Mouse (Mus musculus) lung, embryonic 16.5 days (tissue): ENCODE results near the gene Ntm. TPM values are rescaled to one million over a fixed set of nuclear protein-coding genes. Genes with fewer than 3 reads are reported as not detected.

Experiments used
- ATAC-seq: fragments of 200-750 bp; cut with Nextera tagmentation; 2 replicates; pipeline ENCODE4 v1.8.0; 2017; ENCODE audit warnings: low read depth, mild to moderate bottlenecking, moderate library complexity
- H3K27ac ChIP-seq: fragments of 300-500 bp; sonication (generic); 2 replicates; pipeline ENCODE4 v1.5.1; 2014; ENCODE audit warnings: mild to moderate bottlenecking, control low read depth, low read length
- H3K27me3 ChIP-seq: fragments of 300-500 bp; sonication (generic); 2 replicates; pipeline ENCODE4 v1.6.1; 2014; ENCODE audit warnings: low read depth, low read length, mixed read lengths; ENCODE audit not compliant: control insufficient read depth, insufficient read depth
- H3K36me3 ChIP-seq: fragments of 300-500 bp; sonication (generic); 2 replicates; pipeline ENCODE4 v1.6.1; 2014; ENCODE audit warnings: low read length; ENCODE audit not compliant: control insufficient read depth, insufficient read depth
- H3K4me1 ChIP-seq: fragments of 300-500 bp; sonication (generic); replicated peaks from 2 replicates; pipeline ENCODE4 v1.6.1; 2014; ENCODE audit warnings: low read length, mixed read lengths; ENCODE audit not compliant: control insufficient read depth, insufficient read depth
- H3K4me2 ChIP-seq: fragments of 300-500 bp; sonication (generic); 2 replicates; pipeline ENCODE4 v1.6.1; 2014; ENCODE audit warnings: low read depth, low read length, control low read depth
- H3K4me3 ChIP-seq: fragments of 300-500 bp; sonication (generic); 2 replicates; pipeline ENCODE4 v1.5.1; 2014; ENCODE audit warnings: mild to moderate bottlenecking, low read length, control low read depth
- H3K9ac ChIP-seq: fragments of 300-500 bp; sonication (generic); 2 replicates; pipeline ENCODE4 v1.6.1; 2014; ENCODE audit warnings: low read length, control low read depth
- H3K9me3 ChIP-seq: fragments of 300-500 bp; sonication (generic); 2 replicates; pipeline ENCODE4 v1.6.1; 2016; ENCODE audit warnings: low read length; ENCODE audit not compliant: control insufficient read depth
- WGBS: fragments of 180-500 bp; shearing (Covaris S2); extraction: QIAGEN DNeasy Blood & Tissue Kit; methylation state at CpG from one replicate; pipeline ENCODE4 v1.1.7; 2014; 5-methylcytosine and 5-hydroxymethylcytosine counted together
- polyA plus RNA-seq: library from polyadenylated mRNA; unstranded; fragments of >200 nt; fragmentation: Nextera tagmentation; extraction: Ambion mirVana; gene quantifications from 2 replicates; pipeline ENCODE4 v1.2.1, GENCODE M21; 2015

The Ntm gene
- polyA plus RNA-seq, 1 experiment from 2014 or later: 16.3 TPM

DNA sequence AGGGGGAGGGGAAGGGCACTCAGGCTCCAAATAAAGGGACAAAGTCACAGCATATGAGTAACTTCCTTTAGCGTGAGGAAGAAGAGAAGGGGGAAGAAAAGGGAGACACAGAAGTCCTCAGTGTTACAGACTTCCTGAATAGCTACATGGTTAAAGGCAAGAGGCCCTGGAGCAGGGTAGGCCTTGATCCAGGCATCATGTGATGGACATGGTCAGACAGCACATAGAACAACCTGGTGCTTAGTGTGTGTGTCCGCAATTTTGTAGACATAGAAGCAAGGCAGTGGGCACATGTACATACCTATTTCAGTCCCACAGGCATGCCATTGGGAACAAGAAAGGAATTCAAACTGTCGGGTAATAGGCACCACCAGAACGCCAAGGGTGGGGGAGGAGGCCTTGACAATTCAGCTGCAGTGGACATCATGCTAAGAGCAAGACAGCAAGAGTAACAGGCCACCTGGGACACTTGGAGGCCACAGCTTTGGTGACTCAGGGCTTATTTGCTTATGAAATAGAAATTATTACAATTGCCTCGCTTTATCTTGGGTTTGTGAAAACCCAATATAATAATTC, 832.1 kb downstream of the Ntm start:
- H3K9me3 ChIP-seq: no peaks in the 10 kb centered on the region
- H3K4me2 ChIP-seq: no peak overlapping the region
- no peaks in the 10 kb centered on the region for H3K27me3 ChIP-seq
- H3K27ac ChIP-seq: no peak overlapping the region
- 79% methylated on average over 5 of the region's 5 CpGs for WGBS
- no peaks in the 10 kb centered on the region for H3K4me1 ChIP-seq
- H3K4me3 ChIP-seq: no peak overlapping the region
- no peaks in the 10 kb centered on the region for H3K36me3 ChIP-seq
- ATAC-seq: no peak
- H3K9ac ChIP-seq: no peak overlapping the region

DNA sequence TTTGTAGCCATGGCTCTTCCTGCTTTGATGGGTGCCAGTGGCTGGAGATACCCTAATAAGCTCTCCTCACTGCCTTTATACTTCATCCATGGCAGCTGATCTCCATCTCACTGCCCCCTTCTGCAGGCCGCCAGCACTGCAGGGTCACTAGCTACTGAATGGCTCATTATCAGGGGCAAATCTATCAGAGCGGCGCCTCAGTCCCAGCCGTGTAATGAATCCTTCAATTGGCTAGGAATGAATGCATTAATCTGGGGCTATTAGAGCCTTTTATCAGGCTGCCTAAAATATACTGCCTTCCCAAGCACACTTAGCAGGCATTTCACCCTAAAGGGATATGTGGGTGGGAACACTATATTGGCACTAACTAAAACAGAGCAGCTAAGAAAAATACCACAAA, 832.6 kb downstream of the Ntm start:
- Histone ChIP-seq H3K4me1 (no peaks in the 10 kb centered on the region), H3K27ac (no peak overlapping the region), H3K9me3 (no peaks in the 10 kb centered on the region), H3K27me3 (no peaks in the 10 kb centered on the region), H3K36me3 (no peaks in the 10 kb centered on the region), H3K9ac (no peak overlapping the region), H3K4me2 (no peak overlapping the region), H3K4me3 (no peak overlapping the region)
- WGBS: 60% methylated on average over 4 of the region's 4 CpGs
- ATAC-seq: no peak

- no peak for ATAC-seq
- H3K4me2 ChIP-seq: no peak overlapping the region
- no peaks in the 10 kb centered on the region for H3K4me1 ChIP-seq
- no peak overlapping the region for H3K27ac ChIP-seq
- no peaks in the 10 kb centered on the region for H3K36me3 ChIP-seq
- H3K27me3 ChIP-seq: no peaks in the 10 kb centered on the region
- H3K4me3 ChIP-seq: no peak overlapping the region
- H3K9me3 ChIP-seq: no peaks in the 10 kb centered on the region
- no peak overlapping the region for H3K9ac ChIP-seq
- 74% methylated on average over 2 of the region's 2 CpGs for WGBS
These were observed 834.5 kb downstream of the Ntm start for GRCm38 (mm10) chr9:29128416-29128815.

GRCm38 (mm10) chr9:29124455-29124854, 838.5 kb downstream of the Ntm start:
- Histone ChIP-seq H3K27ac (no peak overlapping the region), H3K36me3 (no peaks in the 10 kb centered on the region), H3K9me3 (no peaks in the 10 kb centered on the region), H3K9ac (no peak overlapping the region), H3K4me1 (no peaks in the 10 kb centered on the region), H3K27me3 (no peaks in the 10 kb centered on the region), H3K4me3 (no peak overlapping the region), H3K4me2 (no peak overlapping the region)
- WGBS: 77% methylated on average over 3 of the region's 3 CpGs
- ATAC-seq: no peak

- Histone ChIP-seq H3K9ac (no peak overlapping the region), H3K27ac (no peak overlapping the region), H3K9me3 (no peaks in the 10 kb centered on the region), H3K36me3 (no peaks in the 10 kb centered on the region), H3K4me3 (no peak overlapping the region), H3K27me3 (no peaks in the 10 kb centered on the region), H3K4me1 (no peaks in the 10 kb centered on the region), H3K4me2 (no peak overlapping the region)
- 72% methylated on average over 2 of the region's 2 CpGs for WGBS
- ATAC-seq: no peak
These were observed 839.1 kb downstream of the Ntm start for GRCm38 (mm10) chr9:29123828-29124227.

DNA sequence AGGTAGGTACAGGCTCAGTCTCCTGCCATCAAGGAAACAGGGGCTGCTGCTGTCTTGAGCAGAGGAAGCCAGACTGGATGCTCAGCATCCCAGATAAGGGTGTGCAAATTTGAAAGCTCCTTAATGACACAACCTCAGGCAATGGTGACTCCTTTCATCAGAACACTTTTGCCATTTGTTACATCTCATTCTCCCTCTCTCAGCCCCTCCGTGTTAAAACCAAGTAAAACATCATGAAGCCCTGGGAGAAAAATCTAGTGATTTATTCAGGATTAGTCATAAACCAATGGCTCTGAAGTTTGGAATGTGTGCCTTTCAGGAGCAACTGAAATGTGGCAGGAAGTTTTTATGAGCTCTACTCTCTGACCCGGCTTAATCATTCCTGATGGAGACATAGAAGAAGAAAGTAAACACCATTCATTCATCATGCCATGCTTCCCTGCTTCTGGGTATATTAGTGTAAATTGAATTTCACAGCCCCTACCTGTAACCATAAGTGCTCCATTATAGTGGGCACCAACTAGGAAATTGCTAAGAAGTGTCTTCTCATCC, 845.3 kb downstream of the Ntm start:
- Histone ChIP-seq H3K9me3 (no peaks in the 10 kb centered on the region), H3K4me2 (no peak overlapping the region), H3K4me1 (no peaks in the 10 kb centered on the region), H3K4me3 (no peak overlapping the region), H3K27me3 (no peaks in the 10 kb centered on the region), H3K27ac (no peak overlapping the region), H3K36me3 (no peaks in the 10 kb centered on the region), H3K9ac (no peak overlapping the region)
- no peak for ATAC-seq
- WGBS: 30% methylated on average over 2 of the region's 2 CpGs

DNA sequence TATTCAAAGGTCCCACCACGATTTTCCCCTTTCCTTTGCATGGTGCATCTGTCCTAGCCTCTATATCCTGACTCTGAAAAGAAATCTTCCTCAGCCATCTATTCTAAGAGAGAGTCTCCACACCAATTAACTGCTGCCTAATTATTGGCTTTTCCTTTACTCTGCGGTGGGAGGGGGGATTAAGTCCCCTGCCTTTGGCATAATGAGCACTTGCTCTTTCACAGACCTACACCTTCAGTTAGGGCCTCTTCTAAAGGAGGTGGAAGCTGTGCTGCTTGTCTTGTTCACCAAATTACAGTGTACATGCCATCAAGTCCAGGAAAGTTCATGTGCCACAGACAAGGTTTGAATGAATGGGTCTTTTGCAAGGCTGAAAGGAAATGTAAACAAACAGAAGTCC, 847.6 kb downstream of the Ntm start:
- Histone ChIP-seq H3K27me3 (no peaks in the 10 kb centered on the region), H3K27ac (no peak overlapping the region), H3K4me1 (no peaks in the 10 kb centered on the region), H3K9ac (no peak overlapping the region), H3K4me3 (no peak overlapping the region), H3K4me2 (no peak overlapping the region), H3K9me3 (no peaks in the 10 kb centered on the region), H3K36me3 (no peaks in the 10 kb centered on the region)
- ATAC-seq: no peak
- WGBS: 45% methylated on average over 2 of the region's 2 CpGs

- WGBS: 74% methylated on average over 3 of the region's 3 CpGs
- ATAC-seq: no peak
- Histone ChIP-seq H3K4me2 (no peak overlapping the region), H3K27ac (no peak overlapping the region), H3K4me1 (no peaks in the 10 kb centered on the region), H3K27me3 (no peaks in the 10 kb centered on the region), H3K9ac (no peak overlapping the region), H3K4me3 (no peak overlapping the region), H3K36me3 (no peaks in the 10 kb centered on the region), H3K9me3 (no peaks in the 10 kb centered on the region)
These were observed 856.2 kb downstream of the Ntm start for GRCm38 (mm10) chr9:29106771-29107170.

DNA sequence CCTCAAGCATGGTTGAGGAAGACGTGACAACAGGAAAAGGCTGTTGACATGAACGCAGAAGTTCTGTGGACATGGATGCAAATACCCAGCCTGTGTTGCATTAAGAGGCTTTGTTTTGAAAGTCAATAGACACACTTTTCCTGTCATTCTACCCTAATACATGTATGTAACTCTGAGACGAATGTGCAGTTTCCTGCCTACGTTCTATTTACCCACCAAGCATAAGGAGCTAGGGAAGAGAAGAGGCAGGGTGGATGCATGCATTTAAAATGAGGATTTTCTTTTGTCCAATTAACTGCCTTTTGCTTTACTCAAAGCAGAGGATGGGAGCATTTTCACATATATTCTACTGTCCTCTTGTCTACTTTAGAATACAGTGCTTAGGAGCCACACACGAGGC, 858.5 kb downstream of the Ntm start:
- Histone ChIP-seq H3K27me3 (no peaks in the 10 kb centered on the region), H3K9me3 (no peaks in the 10 kb centered on the region), H3K4me1 (no peaks in the 10 kb centered on the region), H3K27ac (no peak overlapping the region), H3K36me3 (no peaks in the 10 kb centered on the region), H3K4me2 (no peak overlapping the region), H3K4me3 (no peak overlapping the region), H3K9ac (no peak overlapping the region)
- ATAC-seq: no peak
- WGBS: 68% methylated on average over 5 of the region's 5 CpGs

DNA sequence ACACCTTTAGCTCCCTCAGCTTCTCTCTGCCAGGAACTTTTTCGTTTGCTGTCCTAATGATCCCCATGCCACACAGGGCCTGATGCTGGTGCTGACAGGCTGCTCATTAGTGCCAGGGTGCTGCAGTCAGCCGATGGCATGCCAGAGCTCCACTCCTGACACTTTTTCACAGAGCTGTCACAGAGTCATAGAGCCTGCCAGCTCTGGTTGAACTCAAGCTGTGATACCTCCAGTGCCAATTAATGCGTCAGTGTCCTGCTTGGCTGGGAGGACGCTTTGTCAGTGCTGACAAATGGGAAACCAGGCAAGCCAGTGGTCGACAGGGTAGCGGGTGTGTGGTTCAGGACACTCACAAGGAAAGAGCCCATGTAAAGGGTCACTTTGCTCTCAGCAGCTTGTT, 858.9 kb downstream of the Ntm start:
- no peak overlapping the region for H3K9ac ChIP-seq
- H3K4me1 ChIP-seq: no peaks in the 10 kb centered on the region
- no peaks in the 10 kb centered on the region for H3K36me3 ChIP-seq
- WGBS: 39% methylated on average over 6 of the region's 6 CpGs
- H3K27ac ChIP-seq: no peak overlapping the region
- H3K4me3 ChIP-seq: no peak overlapping the region
- H3K9me3 ChIP-seq: no peaks in the 10 kb centered on the region
- ATAC-seq: no peak
- no peak overlapping the region for H3K4me2 ChIP-seq
- H3K27me3 ChIP-seq: no peaks in the 10 kb centered on the region
